Mouse (Mus musculus) spleen, adult 2 months (tissue): ENCODE measurements around the gene Tmem53.

Experiments
- CTCF ChIP-seq: fragments of 200-500 bp; IDR thresholded peaks from 2 replicates; pipeline ENCODE4 v1.5.1; 2011; ENCODE audit warnings: mild to moderate bottlenecking, inconsistent platforms; ENCODE audit not compliant: insufficient read depth, insufficient read length, insufficient replicate concordance; ENCODE audit errors: extremely low read depth
- POLR2A ChIP-seq: fragments of 200-500 bp; IDR thresholded peaks from 2 replicates; pipeline ENCODE4 v1.6.1; 2011; ENCODE audit warnings: low read depth, low read length, inconsistent platforms

GRCm38 (mm10) chr4:117229590-117229989 is 22.2 kb upstream of the Tmem53 start:
- TF ChIP-seq CTCF (no peak), POLR2A (no peak)
